Mouse (Mus musculus): ENCODE data around the gene Atad1. TPM values are rescaled to one million over a fixed set of nuclear protein-coding genes. Genes with fewer than 3 reads are reported as not detected.

Gene Atad1
- total RNA-seq, 2 experiments from 2014 or later, result 50.7 to 53.3 TPM

GRCm38 (mm10) chr19:32754188-32755000 lies 14.8 kb upstream of the Atad1 start:
- intact Hi-C loops (cut with DNase I), result loop anchor here (10.0 kb wide), 1 partner anchor 200 kb away; no protein-coding TSS in a partner anchor
- no peak for DNase-seq

DNA sequence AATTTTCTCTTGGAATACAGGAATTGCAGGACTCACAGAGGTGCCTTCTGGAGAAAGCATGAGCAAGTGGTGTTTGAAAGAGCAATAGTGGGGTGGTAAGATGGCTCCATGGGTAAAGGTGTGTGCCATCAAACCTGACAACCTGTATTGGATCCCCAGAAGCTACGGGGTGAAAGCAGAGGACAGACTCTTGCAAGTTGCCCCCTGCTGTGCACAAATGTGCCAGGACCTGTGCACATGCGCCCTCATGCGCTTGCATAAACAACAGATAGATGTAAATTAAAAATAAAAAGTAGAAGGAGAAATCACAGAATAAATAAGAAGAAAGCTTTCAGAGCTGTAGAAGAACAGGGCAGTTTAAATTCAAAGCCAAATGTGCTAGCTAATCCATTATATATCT lies 13.8 kb upstream of the Atad1 start:
- intact Hi-C loops (cut with DNase I), result loop anchor here (10.0 kb wide), 1 partner anchor 201 kb away; no protein-coding TSS in a partner anchor
- DNase-seq, result no peak

GRCm38 (mm10) chr19:32752357-32752756 lies 12.8 kb upstream of the Atad1 start:
- no peak for DNase-seq
- intact Hi-C loops (cut with DNase I), result loop anchor here (10.0 kb wide), 1 partner anchor 202 kb away; no protein-coding TSS in a partner anchor

DNA sequence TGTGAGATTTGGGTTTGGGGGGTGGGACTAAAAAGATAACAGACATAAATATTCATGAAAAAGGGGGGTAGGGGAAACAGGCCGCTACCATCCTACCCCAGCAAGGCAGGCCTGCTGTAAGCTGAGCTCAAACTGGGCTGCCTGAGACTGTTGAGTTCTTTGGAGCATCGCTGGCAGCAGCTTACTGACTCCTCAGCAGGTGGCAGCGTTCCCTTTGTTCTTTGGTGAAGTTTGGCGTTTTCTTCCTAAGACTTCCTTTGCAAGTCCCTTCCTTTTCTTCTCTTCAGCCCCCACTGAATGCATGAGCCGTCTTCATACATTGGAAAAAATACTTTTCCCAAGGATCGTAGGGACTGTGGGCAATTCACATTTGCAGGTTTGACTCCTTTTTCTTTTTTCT lies 9.8 kb upstream of the Atad1 start:
- intact Hi-C loops (cut with DNase I), result no loop called here
- peak in 1 of 2 experiments; percentile 15 for DNase-seq

- DNase-seq, result no peak
- intact Hi-C loops (cut with DNase I), result no loop called here
Observed at GRCm38 (mm10) chr19:32740641-32741345, 1.2 kb upstream of the Atad1 start.

- no peak for DNase-seq
- intact Hi-C loops (cut with DNase I), result no loop called here
Observed at GRCm38 (mm10) chr19:32737844-32738243, 1.7 kb downstream of the Atad1 start.

GRCm38 (mm10) chr19:32732922-32733321 lies 6.7 kb downstream of the Atad1 start:
- intact Hi-C loops (cut with DNase I), result no loop called here
- DNase-seq, result no peak

DNA sequence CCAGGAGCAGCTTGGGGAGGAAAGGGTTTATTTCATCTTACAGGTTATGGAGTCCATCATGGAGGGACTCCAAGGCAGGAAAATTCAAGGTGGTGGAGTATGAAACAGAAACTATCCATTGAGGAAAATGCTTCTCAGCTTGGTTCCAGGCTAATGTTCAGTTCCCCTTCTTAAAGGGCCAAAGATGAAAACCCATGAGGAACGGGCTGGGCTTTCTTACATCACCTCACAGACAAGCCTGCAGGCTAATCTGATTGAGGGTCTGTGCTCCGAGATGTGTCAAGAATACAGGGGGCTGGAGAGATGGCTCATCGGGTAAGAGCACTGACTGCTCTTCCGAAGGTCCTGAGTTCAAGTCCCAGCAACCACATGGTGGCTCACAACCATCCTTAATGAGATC lies 9.8 kb downstream of the Atad1 start:
- DNase-seq, result no peak
- intact Hi-C loops (cut with DNase I), result no loop called here

DNA sequence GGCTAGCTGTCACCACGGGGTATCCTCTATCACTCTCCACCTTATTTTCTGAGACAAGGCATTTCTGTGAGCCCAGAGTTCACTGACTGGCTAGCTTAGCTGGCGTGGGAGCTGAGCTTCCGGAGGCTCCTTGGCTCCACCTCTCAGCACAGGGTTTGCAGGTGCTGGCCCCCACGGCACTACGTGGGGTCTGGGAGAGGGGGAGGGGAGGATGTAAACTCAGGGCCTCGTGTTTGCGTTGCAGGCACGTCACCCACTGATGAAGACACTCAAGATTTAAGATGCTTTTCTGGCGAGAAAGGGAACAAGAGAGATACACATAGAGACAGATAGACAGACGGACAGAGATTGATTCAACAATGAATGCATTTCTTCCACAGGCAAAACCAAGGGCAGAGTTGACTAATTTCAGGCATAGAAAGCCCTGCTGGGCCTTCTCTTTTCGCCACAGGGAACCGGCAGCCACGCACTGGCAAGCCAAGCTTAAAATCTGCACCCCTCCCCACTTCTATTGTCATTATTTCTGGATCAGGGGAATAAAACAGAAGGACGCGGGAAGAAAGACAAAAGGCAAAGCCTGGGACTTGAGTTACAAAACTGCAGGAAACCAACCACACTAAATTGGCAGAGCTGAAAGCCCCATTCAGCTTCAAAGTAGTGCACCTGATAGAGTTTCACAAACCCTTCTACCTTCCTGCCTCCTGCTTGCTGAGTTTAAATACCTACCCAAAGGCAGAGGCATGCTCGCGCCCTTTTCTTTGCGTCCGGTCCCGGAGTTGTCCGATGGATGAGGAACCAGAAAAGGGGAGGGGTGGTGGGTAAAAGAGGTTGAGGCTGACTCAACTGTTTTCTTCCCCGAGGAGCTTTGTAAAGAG lies 12.9 kb downstream of the Atad1 start:
- no peak for DNase-seq
- intact Hi-C loops (cut with DNase I), result no loop called here

DNA sequence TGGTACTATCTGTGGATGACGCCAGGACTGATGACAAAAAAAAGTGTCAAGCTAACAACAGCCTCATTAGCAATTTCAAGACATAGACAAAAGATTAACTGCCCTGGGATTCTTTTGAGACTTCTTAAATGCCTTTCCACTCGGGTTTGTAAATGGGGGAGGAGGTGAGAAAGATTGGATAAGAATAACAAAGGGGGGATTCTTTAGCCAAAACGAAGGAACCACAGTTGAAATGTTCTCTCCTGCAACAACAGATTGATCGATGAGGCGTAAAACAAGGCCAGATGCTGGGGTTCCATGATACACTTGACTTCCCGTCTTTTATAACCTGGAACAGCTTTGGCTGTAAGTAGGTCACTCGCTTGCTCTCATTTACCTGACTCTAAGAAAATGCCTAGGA lies 15.8 kb downstream of the Atad1 start:
- no peak for DNase-seq
- intact Hi-C loops (cut with DNase I), result no loop called here

DNA sequence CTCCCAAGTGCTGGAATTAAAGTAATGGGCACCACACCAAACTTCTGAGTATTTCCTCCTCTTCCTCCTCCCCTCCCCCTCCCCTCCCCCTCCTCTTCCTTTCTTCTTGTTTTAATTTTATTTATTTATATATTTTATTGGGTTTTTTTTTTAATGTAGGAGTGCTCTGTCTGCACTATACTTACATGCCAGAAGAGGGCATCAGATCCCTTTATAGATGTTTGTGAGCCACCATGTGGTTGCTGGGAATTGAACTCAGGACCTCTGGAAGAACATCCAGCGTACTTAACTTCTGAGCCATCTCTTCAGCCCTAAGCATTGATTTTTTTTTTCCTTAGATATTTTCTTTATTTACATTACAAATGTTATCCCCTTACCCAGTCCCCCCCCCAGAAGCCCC lies 19.3 kb downstream of the Atad1 start:
- no peak for DNase-seq
- intact Hi-C loops (cut with DNase I), result no loop called here

DNA sequence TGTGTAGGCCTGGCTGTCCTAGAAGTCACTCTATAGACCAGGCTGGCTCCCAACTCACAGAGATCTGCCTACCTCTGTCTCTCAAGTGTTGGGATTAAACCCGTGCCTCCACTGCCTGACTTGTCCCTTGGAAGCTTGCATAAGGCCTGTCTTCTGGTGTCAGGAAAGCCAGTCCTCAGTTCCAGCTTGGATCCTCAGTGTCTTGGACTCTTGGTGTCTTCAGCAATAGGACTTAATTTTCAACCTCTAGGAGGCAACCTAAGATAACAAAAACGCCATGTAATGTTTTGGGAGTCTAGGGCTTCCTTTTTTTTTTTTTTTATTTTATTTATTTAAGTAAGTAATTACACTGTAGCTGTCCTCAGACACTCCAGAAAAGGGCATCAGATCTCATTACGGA lies 22.0 kb downstream of the Atad1 start:
- no peak for DNase-seq
- intact Hi-C loops (cut with DNase I), result loop anchor here (5.0 to 10.0 kb wide), 2 partner anchors 237 to 650 kb away; no protein-coding TSS in a partner anchor

GRCm38 (mm10) chr19:32715681-32716080 lies 23.9 kb downstream of the Atad1 start:
- intact Hi-C loops (cut with DNase I), result loop anchor here (2.0 to 10.0 kb wide), 3 partner anchors 239 to 652 kb away; no protein-coding TSS in a partner anchor
- DNase-seq, result no peak

- DNase-seq, result peak; percentile 56 to 64
- intact Hi-C loops (cut with DNase I), result loop anchor here (2.0 to 10.0 kb wide), 3 partner anchors 240 to 652 kb away; no protein-coding TSS in a partner anchor
Observed at GRCm38 (mm10) chr19:32715201-32715600, 24.4 kb downstream of the Atad1 start.

- DNase-seq, result no peak
Observed at GRCm38 (mm10) chr19:32713471-32713870, 26.1 kb downstream of the Atad1 start.

DNA sequence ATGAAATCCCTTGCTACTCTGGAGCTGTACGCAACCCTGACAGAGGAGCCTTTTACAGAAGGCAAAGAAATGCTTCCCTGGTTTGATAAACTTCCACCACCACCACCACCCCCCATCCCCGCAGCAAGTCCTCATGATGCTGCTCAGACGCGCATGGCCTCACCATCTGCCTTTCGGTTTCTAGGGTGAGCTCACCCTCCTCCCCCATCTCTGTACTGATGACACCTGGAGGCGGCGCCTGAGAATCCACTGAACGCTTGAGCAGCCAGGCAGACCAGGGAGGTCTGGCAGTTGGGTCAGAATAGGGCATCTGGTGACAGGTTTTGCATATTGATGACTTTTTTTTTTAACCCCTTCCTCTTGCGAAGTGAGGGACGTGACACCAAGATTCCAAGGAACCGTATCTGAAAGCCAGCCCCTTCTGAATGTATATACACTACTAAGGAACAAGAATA lies 27.0 kb downstream of the Atad1 start:
- peak; percentile 40 to 50 for DNase-seq
- intact Hi-C loops (cut with DNase I), result loop anchor here (1.0 to 10.0 kb wide), 2 partner anchors 45 to 242 kb away; partner anchors contain the start of gene Pten

More at GRCm38 (mm10) chr19:32713471-32713870, 26.1 kb downstream of the Atad1 start:
- intact Hi-C loops (cut with DNase I), result loop anchor here (10.0 kb wide), 1 partner anchor 241 kb away; no protein-coding TSS in a partner anchor

DNA sequence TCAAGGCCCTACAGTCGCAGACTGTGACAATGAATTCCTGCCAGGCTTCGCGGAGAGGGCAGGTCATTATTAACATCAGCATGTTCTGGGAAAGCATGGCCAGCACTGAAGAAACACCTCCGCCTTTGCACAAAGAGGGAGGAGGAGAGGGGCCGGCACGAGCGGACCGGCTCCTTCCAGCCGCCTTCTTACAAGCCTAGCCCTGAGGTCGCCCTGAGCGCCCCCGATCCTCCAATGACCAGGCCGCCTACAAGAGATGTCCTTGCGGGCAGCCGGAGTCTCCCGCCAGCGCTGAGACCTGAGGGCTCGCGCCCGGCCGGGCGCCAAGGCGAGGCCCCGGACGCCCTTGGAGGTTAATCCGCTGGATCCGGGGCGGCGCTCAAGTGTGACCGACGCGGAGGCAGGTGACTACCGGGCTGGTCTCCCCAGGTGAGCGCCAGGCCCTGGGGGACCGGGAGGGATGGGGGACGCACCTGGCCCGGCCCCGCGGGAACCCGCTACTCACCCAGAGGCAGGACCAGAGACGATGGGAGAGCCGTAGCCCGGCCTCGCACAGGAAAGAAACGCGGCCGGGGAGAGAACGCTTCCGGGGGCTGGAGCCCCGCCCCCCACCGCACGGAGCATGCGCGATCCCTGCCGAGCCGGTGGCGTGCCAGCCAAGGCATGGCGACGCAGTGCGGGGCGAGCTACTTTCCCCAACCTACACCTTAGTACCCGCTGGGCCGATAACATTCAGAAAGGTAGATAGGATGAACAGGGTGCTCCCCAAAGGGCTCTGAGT lies 27.6 kb downstream of the Atad1 start:
- DNase-seq, result peak; percentile 85 to 89
- intact Hi-C loops (cut with DNase I), result loop anchor here (1.0 to 10.0 kb wide), 2 partner anchors 45 to 243 kb away; partner anchors contain the start of gene Pten

DNA sequence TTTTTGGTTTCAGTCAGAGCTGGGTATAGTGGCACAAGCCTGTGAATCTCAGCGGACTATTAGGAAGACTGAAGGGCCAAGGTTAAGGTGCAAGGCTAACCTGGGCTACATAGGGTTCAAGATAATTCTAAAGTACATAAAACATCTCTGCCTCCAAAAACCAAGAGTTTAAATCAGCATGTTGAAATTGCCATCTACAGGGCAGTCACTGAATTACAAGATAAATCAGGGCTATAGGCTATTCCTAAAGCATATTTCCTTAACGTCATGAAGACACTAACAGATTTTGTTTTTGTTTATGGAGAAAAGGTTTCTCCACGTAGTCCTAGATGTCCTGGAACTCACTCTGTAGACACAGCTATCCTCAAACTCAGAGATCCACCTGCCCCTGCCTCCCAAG lies 29.3 kb downstream of the Atad1 start:
- intact Hi-C loops (cut with DNase I), result loop anchor here (10.0 kb wide), 1 partner anchor 245 kb away; no protein-coding TSS in a partner anchor
- no peak for DNase-seq

DNA sequence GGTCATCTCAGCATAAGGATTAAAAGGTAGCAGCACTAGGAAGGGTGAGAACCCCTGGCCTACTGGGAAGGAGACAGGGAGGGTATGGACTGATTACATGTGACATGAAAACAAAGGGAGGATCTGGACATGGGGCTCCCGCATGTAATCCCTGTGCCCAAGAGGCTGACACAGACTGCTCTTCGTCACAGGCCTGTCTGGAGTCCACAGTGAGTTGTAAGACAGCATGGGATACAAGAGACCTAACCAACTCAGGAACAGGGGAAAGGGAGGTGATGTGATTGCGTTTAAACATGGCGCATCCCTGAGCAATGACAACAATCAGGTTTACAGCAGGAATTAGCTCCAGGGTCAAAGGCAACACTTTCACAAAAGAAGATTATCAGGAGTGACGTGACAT lies 30.6 kb downstream of the Atad1 start:
- intact Hi-C loops (cut with DNase I), result no loop called here
- no peak for DNase-seq
